8 mouse cellular contexts compared by ENCODE assay signal in the genomic region with DNA sequence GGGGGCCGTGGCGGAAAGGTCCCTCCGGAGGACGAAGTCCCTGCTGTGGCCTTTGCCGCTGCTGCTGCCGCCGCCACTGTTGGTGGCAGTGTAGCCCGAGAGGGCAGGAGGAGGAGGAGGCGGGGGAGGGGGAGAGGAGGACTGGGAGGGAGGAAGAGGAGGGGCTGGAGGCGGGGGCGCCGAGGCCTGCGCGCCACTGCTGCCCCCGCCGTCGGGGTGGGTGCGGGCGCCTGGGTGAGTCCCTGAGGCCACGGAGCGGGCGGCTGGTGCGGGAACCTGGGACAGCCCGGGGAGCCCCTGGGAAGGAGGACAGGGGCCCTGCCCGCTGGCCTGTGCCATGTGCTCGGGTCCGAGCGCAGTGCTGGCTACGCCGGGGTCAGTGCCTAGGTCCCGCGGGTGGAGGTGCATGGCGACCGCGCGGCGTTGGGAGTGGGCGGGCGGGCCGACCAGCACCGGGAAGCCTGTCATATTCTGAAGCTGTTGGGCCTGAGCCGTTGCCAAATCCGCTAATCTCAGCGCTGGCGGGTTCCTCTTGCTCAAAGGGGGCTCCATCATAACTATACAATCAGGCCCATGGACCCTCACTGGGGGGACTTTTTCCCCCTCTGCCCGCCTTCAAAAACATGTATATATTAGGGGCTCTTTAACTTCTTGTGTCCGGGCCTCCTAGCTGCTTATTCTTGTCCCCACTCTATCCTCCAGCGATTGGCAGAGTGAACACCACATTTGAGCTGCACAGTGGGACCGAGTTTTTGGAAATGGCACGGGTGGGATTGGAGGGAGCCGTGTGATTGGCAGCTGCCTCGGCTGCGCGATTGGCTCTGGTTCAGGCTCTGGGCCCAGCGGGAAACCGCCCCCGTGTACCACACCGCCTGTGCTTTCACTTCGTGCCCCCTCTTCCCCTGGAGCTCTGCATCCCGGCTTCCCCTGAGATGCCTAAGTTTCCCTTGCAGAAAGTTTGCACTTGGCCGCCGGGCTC. TPM values are rescaled to one million over a fixed set of nuclear protein-coding genes. Genes with fewer than 3 reads are reported as not detected.
A peak's percentile ranks its signal among the peaks of the same experiment; 100 is the strongest.
DNase-seq lines count a peak whose midpoint lies in the region; ATAC-seq and TF ChIP-seq lines count a peak whose summit lies in the region.

A gene (minus strand): TSS at position 915 of the 979 bp plus-strand sequence.

- H3K27ac ChIP-seq in lung, embryonic 14.5 days (ENCODE audit: low read depth) = no peak within 1 kb of the TSS
- no peak within 1 kb of the TSS for H3K27ac ChIP-seq in embryonic facial prominence, embryonic 13.5 days
- no peak within 1 kb of the TSS for H3K27ac ChIP-seq in intestine, postnatal 0 days (ENCODE audit: low read depth, low read length)
- peak within 1 kb of the TSS; percentile 87 for H3K27ac ChIP-seq in neural tube, embryonic 13.5 days (replicated peaks)

- whole genome bisulfite sequencing in lung, embryonic 14.5 days = under 1% methylated on average over 62 of the region's 62 CpGs
- under 1% methylated on average over 58 of the region's 62 CpGs for WGBS in embryonic facial prominence, embryonic 13.5 days
- under 1% methylated on average over 51 of the region's 62 CpGs for WGBS in intestine, postnatal 0 days
- whole genome bisulfite sequencing in neural tube, embryonic 13.5 days = under 1% methylated on average over 60 of the region's 62 CpGs

- H3K9me3 ChIP-seq in lung, embryonic 14.5 days (ENCODE audit: low read depth, low read length) = no peaks in the 10 kb centered on the region
- H3K9me3 ChIP-seq in embryonic facial prominence, embryonic 13.5 days = no peaks in the 10 kb centered on the region
- no peaks in the 10 kb centered on the region for H3K9me3 ChIP-seq in intestine, postnatal 0 days (ENCODE audit: control insufficient read depth)
- H3K9me3 ChIP-seq in neural tube, embryonic 13.5 days = no peaks in the 10 kb centered on the region

- H3K4me2 ChIP-seq in lung, embryonic 14.5 days = peak within 1 kb of the TSS; percentile 83
- H3K4me2 ChIP-seq in embryonic facial prominence, embryonic 13.5 days = peak within 1 kb of the TSS; percentile 89
- H3K4me2 ChIP-seq in intestine, postnatal 0 days (replicated peaks; ENCODE audit: low read depth) = peak within 1 kb of the TSS; percentile 91
- H3K4me2 ChIP-seq in neural tube, embryonic 13.5 days = peak within 1 kb of the TSS; percentile 68

- peak; percentile 16 for DNase-seq in lung, embryonic 14.5 days
- no peak for DNase-seq in lung, postnatal 36 days
- DNase-seq in T-cell, adult 2 months (ENCODE audit: low spot score) = no peak
- no peak for DNase-seq in gastrocnemius, adult 18-20 months (ENCODE audit: low spot score)

- peak within 1 kb of the TSS; percentile 43 for H3K4me3 ChIP-seq in lung, embryonic 14.5 days (ENCODE audit: low read depth, low read length)
- peak within 1 kb of the TSS; percentile 51 for H3K4me3 ChIP-seq in embryonic facial prominence, embryonic 13.5 days
- peak within 1 kb of the TSS; percentile 52 for H3K4me3 ChIP-seq in intestine, postnatal 0 days (ENCODE audit: low read depth, low read length)
- peak within 1 kb of the TSS; percentile 52 for H3K4me3 ChIP-seq in neural tube, embryonic 13.5 days

- no peaks in the 10 kb centered on the region for H3K4me1 ChIP-seq in lung, embryonic 14.5 days (ENCODE audit: insufficient read depth)
- H3K4me1 ChIP-seq in embryonic facial prominence, embryonic 13.5 days = peaks cover 24% of the 10 kb centered on the region
- H3K4me1 ChIP-seq in intestine, postnatal 0 days (replicated peaks; ENCODE audit: control insufficient read depth, insufficient read depth, low read length) = peaks cover 8% of the 10 kb centered on the region; the same call in 1 of the 2 replicates
- peaks cover 31% of the 10 kb centered on the region for H3K4me1 ChIP-seq in neural tube, embryonic 13.5 days (replicated peaks)

- TF ChIP-seq CTCF in lung, embryonic 14.5 days (IDR thresholded peaks at IDR 0.05; ENCODE audit: low read depth) = no peak
- TF ChIP-seq CTCF in intestine, postnatal 0 days (IDR thresholded peaks at IDR 0.05; ENCODE audit: low read depth) = no peak

- H3K27me3 ChIP-seq in lung, embryonic 14.5 days (ENCODE audit: insufficient read depth, low read length) = peaks cover 98% of the 10 kb centered on the region
- peaks cover 95% of the 10 kb centered on the region for H3K27me3 ChIP-seq in embryonic facial prominence, embryonic 13.5 days
- H3K27me3 ChIP-seq in intestine, postnatal 0 days (replicated peaks; ENCODE audit: control insufficient read depth, insufficient read depth, low read length) = peaks cover 96% of the 10 kb centered on the region
- peaks cover 95% of the 10 kb centered on the region for H3K27me3 ChIP-seq in neural tube, embryonic 13.5 days

- ATAC-seq in lung, embryonic 14.5 days (ENCODE audit: insufficient read depth) = peak; percentile 26; the same call in 1 of the 2 replicates
- ATAC-seq in cerebellum, adult (ENCODE audit: insufficient number of reproducible peaks, low FRiP score, low TSS enrichment) = peak; percentile 69
- peak; percentile 35 for ATAC-seq in embryonic facial prominence, embryonic 13.5 days (ENCODE audit: insufficient number of reproducible peaks, insufficient read depth, low FRiP score, low TSS enrichment, low read depth)
- ATAC-seq in intestine, postnatal 0 days = no peak
- ATAC-seq in neural tube, embryonic 13.5 days (ENCODE audit: low read depth) = peak; percentile 76

- H3K9ac ChIP-seq in lung, embryonic 14.5 days = peak within 1 kb of the TSS; percentile 9; the same call in 1 of the 2 replicates
- peak within 1 kb of the TSS; percentile 61 for H3K9ac ChIP-seq in embryonic facial prominence, embryonic 13.5 days
- no peak within 1 kb of the TSS for H3K9ac ChIP-seq in intestine, postnatal 0 days (ENCODE audit: low read depth, low read length)
- peak within 1 kb of the TSS; percentile 78 for H3K9ac ChIP-seq in neural tube, embryonic 13.5 days

- no peaks in the 10 kb centered on the region for H3K36me3 ChIP-seq in lung, embryonic 14.5 days (ENCODE audit: insufficient read depth)
- no peaks in the 10 kb centered on the region for H3K36me3 ChIP-seq in embryonic facial prominence, embryonic 13.5 days
- H3K36me3 ChIP-seq in intestine, postnatal 0 days (ENCODE audit: control insufficient read depth, insufficient read depth) = no peaks in the 10 kb centered on the region
- H3K36me3 ChIP-seq in neural tube, embryonic 13.5 days = no peaks in the 10 kb centered on the region

RNA-seq across cellular contexts. Expression of the gene that starts here (rescaled TPM):
- polyA plus RNA-seq in lung, embryonic 14.5 days (2014; fragmentation: Nextera tagmentation; extraction: Ambion mirVana) = not detected in 2 replicates
- polyA plus RNA-seq in embryonic facial prominence, embryonic 13.5 days (2015; fragmentation: Nextera tagmentation; extraction: Ambion mirVana) = 0.20 and 0.22 TPM in 2 replicates
- polyA plus RNA-seq in intestine, postnatal 0 days (2015; fragmentation: Nextera tagmentation; extraction: Ambion mirVana) = not detected in 2 replicates
- 8.4 and 8.6 TPM in 2 replicates for polyA plus RNA-seq in neural tube, embryonic 13.5 days (2015; fragmentation: Nextera tagmentation; extraction: Ambion mirVana)
- total RNA-seq in gastrocnemius, adult 18-20 months (2021) = not detected

Comparison
In these comparisons a context has a peak if more than half of its experiments do, and no peak if none do; other contexts are left out.
1. Peak in DNase-seq, ATAC-seq, H3K4me3 ChIP-seq, H3K9ac ChIP-seq and H3K4me2 ChIP-seq in lung, embryonic 14.5 days; RNA of the gene not detected or under 1 TPM.
2. Peak in ATAC-seq, H3K4me3 ChIP-seq, H3K9ac ChIP-seq and H3K4me2 ChIP-seq in embryonic facial prominence, embryonic 13.5 days; RNA of the gene not detected or under 1 TPM.